Mouse (Mus musculus) cerebellum, adult 9-10 months (tissue): ENCODE results near the gene Nudt8.
A peak's percentile ranks its signal among the peaks of the same experiment; 100 is the strongest.
"Not testable (repeated sequence)": the region's sequence is repeated elsewhere in the genome, so short reads cannot be mapped to it uniquely, and the experiment has no call there.

ENCODE experiments used
- DNase-seq: peaks from one replicate; pipeline ENCODE4 v3.0.0; 2022

Nudt8 gene

GRCm38 (mm10) chr19:4000119-4000900, at the start of gene Nudt8, which contains the start of gene Gm49405:
Gene Nudt8 (plus strand): TSS chr19:4000580.
Gene Gm49405 (plus strand): TSS chr19:4000626.
- DNase-seq, result peak; percentile 99

- DNase-seq, result no peak
Observed at GRCm38 (mm10) chr19:3951461-3951860, 48.9 kb upstream of the Nudt8 start.

GRCm38 (mm10) chr19:3952099-3952498, 48.3 kb upstream of the Nudt8 start:
- no peak for DNase-seq

- no peak for DNase-seq
Observed at GRCm38 (mm10) chr19:3955033-3955432, 45.3 kb upstream of the Nudt8 start.

- no peak for DNase-seq
Observed at GRCm38 (mm10) chr19:3955804-3956203, 44.6 kb upstream of the Nudt8 start.

GRCm38 (mm10) chr19:3957296-3958036, 42.9 kb upstream of the Nudt8 start:
- not testable (repeated sequence) for DNase-seq

DNA sequence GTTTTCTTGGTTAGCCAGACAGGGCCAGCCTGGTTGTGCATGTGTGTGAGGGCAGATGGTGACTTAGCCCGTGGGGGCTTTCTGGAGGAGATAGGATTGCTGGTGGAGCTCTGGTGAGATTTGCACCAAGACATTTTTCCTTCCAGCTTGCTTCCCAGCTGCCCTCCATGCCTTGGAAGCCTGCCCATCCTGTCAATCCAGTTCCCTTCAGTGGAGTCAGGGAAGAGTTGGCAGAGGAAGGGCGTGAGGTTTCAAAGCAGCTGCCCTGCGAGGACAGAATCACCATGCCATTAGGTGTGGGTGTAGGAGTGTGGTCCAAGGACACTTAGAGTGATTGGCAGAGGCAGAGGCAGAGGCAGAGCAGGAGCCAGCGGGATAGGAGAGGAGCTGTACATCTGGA, 41.9 kb upstream of the Nudt8 start, which contains the start of gene Aldh3b3:
Gene Aldh3b3, plus strand, starts transcription at position 176 of the 400 bp plus-strand sequence.
- no peak for DNase-seq

GRCm38 (mm10) chr19:3959030-3959429, 41.4 kb upstream of the Nudt8 start:
- no peak for DNase-seq

- DNase-seq, result no peak
Observed at GRCm38 (mm10) chr19:3960211-3960610, 40.2 kb upstream of the Nudt8 start.

- not testable (repeated sequence) for DNase-seq
Observed at GRCm38 (mm10) chr19:3961805-3962204, 38.6 kb upstream of the Nudt8 start.

GRCm38 (mm10) chr19:3962469-3962868, 37.9 kb upstream of the Nudt8 start:
- DNase-seq, result no peak

GRCm38 (mm10) chr19:3964030-3964429, 36.4 kb upstream of the Nudt8 start:
- DNase-seq, result no peak

DNA sequence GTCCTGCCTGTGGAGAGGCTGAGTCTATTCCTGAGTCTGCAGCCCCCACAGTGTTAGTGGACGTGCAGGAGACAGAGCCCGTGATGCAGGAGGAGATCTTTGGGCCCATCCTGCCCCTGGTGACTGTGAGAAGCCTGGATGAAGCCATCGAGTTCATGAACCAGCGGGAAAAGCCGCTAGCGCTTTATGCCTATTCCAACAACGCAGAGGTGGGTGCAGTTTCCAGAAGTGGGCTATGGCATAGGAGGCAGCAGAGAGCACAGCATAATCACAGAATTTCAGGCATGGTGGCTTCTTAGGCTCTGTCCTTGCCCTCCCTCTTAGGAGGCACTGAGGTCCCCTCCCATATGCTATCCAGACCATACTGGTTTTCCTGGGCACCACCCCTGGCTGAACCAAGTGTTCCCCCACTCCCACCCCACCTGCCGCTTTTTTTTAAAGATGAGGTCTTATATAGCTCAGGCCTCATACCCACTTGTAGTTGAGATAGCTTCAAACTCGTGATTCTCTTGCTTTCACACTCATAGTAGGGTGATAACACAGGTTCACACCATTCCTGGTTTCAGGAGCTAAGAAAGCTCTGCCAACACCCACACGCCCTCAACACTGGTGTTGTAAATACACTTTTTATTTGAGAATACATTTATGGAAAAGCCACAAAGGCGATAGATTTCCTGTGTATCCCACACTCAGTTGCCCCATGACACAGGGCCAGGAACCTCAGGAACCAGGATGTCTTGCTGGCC, 33.9 kb upstream of the Nudt8 start:
- no peak for DNase-seq

DNA sequence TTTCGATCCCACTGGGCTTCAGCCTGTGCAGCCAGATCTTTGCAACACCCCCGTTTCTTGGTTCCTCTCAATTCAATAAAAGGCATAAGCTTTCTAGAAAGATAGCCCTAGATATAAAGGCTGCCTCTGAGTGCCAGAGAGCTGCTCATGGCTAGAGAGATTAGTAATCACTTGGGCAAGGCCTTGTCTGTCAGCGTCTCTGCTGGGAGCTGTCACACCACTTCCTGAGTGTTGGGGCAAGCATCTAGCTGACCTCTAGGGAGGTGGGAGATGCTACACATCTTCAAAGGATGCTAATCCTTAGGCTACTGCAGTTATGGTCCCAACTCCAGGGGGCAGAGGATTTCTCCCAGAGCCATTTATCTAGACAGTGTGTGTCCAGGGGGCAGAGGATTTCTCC, 33.1 kb upstream of the Nudt8 start:
- no peak for DNase-seq

DNA sequence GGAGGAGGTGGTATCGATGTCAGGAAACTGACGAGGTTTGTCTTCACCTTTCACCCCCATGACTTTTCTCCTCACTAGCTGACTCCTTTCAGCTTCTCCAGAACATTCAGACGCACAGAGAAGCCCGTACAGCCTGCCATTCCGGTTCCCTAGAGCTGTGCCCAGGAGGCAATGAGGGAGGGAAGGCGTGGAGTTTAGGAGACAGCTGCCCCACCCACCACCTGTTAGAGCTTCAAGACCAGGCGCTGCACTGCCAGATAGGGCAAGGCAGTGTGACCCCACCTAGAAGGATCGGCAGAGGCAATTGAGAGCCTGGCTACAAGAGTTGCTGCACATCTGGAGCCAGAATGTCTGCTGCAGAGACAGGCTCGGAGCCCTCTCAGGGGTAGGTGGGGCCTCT, 28.2 kb upstream of the Nudt8 start, which contains the start of gene Aldh3b2:
Gene Aldh3b2, plus strand, starts transcription at position 100 of the 400 bp plus-strand sequence.
- DNase-seq, result no peak

DNA sequence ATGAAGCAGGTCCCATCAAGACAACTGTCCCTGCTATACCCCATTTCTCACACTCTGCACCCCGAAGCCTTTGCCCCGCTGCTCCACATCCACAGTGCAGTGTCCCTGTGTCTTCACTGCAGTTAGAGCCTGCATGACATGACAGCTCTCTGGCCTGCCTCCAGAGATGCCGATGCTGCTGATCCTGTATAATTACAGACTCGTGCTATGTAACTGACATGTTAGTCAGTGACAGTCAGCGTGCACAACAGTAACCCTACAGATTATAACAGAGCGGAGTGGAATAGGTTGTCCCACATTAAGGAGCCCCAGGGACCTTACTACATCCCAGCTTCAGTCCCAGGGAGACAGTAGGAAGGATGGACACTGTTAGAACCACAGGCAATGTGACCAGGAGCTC, 25.8 kb upstream of the Nudt8 start:
- DNase-seq, result not testable (repeated sequence)

- no peak for DNase-seq
Observed at GRCm38 (mm10) chr19:3975866-3976265, 24.5 kb upstream of the Nudt8 start.

DNA sequence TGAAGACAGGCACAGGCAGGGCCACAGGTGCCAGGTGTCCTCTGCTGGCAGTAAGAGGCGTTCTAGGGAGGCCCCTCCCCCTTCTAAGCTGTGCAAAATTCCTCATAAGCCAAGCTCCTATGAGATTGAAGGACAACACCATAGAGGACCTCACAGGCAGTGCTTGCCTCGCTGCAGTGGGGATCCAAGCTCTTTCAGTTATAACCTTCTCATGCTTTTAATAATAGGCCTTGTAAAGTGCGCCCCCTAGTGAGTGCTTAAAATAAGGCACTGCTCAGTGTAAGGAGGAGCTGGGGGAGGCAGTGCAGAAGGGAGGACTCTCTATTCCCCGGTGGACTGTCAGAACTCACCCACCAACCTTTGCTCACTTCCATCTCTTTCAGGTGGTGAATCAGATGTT, 20.1 kb upstream of the Nudt8 start:
- peak; percentile 91 for DNase-seq

GRCm38 (mm10) chr19:3980917-3981316, 19.5 kb upstream of the Nudt8 start:
- no peak for DNase-seq

GRCm38 (mm10) chr19:3983527-3984200, 16.7 kb upstream of the Nudt8 start:
- DNase-seq, result no peak

- no peak for DNase-seq
Observed at GRCm38 (mm10) chr19:3985261-3985681, 15.1 kb upstream of the Nudt8 start.

DNA sequence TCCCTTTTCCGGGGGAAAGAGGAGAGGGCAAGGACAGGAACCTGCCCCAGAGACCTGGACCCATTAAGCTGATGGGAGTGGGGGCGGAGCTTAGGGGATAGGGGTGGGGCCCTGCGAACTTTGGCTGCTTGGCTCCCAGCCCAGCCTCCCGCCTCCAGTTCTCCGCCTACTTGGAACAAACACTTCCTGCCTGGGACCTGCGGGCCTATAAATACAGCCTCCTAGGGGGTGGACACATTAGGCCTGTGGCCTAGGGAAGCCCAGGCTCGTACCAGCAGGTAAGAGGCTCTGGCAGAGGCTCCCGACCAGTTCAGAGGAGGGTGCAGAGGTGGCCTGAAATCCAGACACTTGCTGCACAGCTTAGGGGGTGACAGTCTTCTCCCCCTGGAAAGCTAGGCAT, 14.0 kb upstream of the Nudt8 start, which contains the start of gene Acy3:
Gene Acy3, plus strand, starts transcription at position 237 of the 400 bp plus-strand sequence.
- no peak for DNase-seq
